Mouse (Mus musculus) heart, adult 2 months (tissue): ENCODE data around the gene Rpusd3.

Experiments used
- CTCF ChIP-seq: fragments of 200-600 bp; IDR thresholded peaks from 2 replicates; pipeline ENCODE4 v1.8.1; 2022; ENCODE audit warnings: antibody characterized with exemption, mild to moderate bottlenecking, moderate library complexity
- POLR2A ChIP-seq: fragments of 200-500 bp; IDR thresholded peaks from 2 replicates; pipeline ENCODE4 v1.6.1; 2011; ENCODE audit warnings: mild to moderate bottlenecking, low read depth, low read length, control low read depth; ENCODE audit not compliant: insufficient read depth

DNA sequence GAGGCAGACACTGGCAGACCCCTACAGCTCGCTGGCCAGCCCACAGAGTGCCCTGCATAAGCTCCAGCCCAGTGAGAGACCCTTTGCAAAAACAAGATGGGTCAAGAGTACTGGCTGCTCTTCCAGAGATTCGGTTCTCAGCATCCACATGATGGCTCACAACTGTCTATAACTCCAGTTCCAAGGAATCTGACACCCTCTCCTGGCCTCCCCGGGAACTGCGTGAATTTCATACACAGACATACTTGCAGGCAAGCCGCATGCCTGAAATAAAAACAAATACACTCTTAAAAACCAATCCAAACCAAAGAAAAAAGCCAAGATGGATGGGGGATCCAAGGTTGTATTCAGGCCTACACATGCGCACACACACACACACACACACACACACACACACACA, 23.6 kb downstream of the Rpusd3 start:
- TF ChIP-seq CTCF (0 out of 2 replicates have a peak, but pooled peaks have one; percentile 10), POLR2A (no peak)
